Mouse (Mus musculus): ENCODE data around the gene Exoc4.

Gene Exoc4

GRCm38 (mm10) chr6:33308646-33309045, 59.8 kb downstream of the Exoc4 start:
- DNase-seq (ENCODE audit: low spot score in 2 of 2) = no peak

- DNase-seq (ENCODE audit: low spot score in 2 of 2) = no peak
These were observed 61.6 kb downstream of the Exoc4 start for GRCm38 (mm10) chr6:33310486-33310885.

GRCm38 (mm10) chr6:33322849-33323248, 74.0 kb downstream of the Exoc4 start:
- no peak for DNase-seq (ENCODE audit: low spot score in 2 of 2)

- no peak for DNase-seq (ENCODE audit: low spot score in 2 of 2)
These were observed 74.5 kb downstream of the Exoc4 start for GRCm38 (mm10) chr6:33323386-33323785.

- DNase-seq (ENCODE audit: low spot score in 2 of 2) = no peak
These were observed 79.4 kb downstream of the Exoc4 start for GRCm38 (mm10) chr6:33328326-33328725.

- no peak for DNase-seq (ENCODE audit: low spot score in 2 of 2)
These were observed 98.3 kb downstream of the Exoc4 start for GRCm38 (mm10) chr6:33347088-33347775.

- no peak for DNase-seq (ENCODE audit: low spot score in 2 of 2)
These were observed 112.7 kb downstream of the Exoc4 start for GRCm38 (mm10) chr6:33361613-33362012.

GRCm38 (mm10) chr6:33380517-33380916, 131.6 kb downstream of the Exoc4 start:
- no peak for DNase-seq (ENCODE audit: low spot score in 2 of 2)

DNA sequence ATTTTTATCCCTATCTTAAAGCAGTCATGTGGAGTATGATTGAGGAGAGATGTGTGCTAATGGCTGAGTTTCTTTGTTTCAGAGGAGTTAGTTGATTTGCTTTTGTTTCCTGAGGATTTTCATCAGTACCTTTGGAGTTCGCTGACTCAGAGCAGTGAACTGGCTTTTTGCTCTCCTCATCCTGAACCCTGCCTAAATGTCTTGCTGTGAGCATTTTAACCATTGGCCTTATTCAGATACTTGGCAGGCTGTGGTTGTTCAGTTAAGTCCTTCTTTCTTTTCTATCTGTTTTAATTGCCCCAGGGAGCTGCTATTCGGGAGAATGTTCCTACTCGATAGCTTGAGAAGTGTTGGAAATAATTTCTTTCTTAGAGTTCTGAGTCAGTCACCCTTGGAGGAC, 133.3 kb downstream of the Exoc4 start:
- no peak for DNase-seq (ENCODE audit: low spot score in 2 of 2)

DNA sequence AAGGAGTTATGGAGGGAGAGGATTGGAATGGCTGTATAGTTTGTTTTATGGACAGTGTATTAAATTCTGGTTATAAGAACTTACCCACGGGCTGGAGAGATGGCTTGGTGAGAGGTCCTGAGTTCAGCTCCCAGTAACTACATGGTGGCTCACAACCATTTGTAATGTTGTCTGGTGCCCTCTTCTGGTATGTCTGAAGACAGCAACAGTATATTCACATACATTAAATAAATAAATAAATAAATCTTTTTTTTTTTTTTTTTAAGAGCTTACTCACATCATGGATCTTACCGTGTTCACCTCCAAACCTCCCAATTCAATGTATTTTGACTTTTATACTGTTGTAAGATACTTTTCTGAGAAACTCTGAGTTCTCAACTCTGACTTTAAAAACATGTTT, 143.1 kb downstream of the Exoc4 start:
- no peak for DNase-seq (ENCODE audit: low spot score in 2 of 2)

- DNase-seq (ENCODE audit: low spot score in 2 of 2) = no peak
These were observed 150.6 kb downstream of the Exoc4 start for GRCm38 (mm10) chr6:33399491-33399890.

DNA sequence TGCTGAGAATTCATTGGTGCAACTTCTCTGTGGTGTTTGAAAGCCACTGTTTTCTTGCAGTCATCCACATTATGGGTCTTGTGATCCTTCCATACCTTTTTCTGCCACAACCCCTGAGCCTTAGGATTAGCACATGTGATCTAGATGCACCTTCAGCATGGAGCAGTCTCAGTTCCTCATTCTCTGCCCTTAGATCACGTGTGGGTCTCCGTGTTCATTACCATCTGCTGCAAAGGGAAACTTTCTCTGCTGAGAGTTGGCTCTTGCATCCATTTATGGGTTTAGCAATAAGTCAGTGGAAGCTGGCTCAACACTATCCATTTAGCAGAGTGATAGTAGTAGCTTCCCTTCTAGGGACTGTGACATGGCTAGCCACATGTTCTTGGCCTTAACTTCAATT, 152.3 kb downstream of the Exoc4 start:
- DNase-seq (ENCODE audit: low spot score in 2 of 2) = no peak

DNA sequence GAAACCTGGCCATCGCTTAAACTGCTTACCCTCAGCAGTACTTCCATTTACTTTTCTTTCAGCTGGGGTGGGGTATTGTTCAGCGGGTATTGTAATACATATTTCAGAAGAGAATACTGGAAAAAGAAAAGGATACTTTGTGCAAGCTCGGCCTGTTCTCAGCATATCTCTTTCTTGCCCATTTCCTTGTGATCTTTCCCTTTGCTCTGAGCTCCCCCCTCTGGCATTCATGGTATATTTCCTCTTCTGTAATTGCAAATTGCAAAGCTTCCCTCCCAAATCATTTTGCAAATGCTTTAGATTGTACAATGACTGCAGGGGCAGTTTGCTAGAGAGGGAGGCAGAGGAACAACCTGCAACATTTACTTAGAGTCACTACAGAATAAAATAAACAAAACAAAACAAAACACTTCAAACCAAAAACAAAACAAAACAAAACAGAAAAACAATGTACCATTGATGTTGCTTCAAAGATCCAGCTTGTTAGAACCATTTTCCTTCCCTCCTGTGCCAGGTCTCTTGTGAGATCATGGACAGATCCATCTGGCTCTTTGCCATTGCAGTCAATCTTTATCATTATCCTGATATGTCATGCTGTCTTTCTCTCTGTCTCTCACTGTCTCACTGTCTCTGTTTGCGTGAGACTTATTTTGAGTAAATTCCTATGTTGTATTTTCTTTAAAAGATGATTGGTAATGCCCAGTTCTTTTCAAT, 156.8 kb downstream of the Exoc4 start:
- DNase-seq (ENCODE audit: low spot score in 2 of 2) = no peak

GRCm38 (mm10) chr6:33409586-33409985, 160.7 kb downstream of the Exoc4 start:
- no peak for DNase-seq (ENCODE audit: low spot score in 2 of 2)

- DNase-seq (ENCODE audit: low spot score in 2 of 2) = no peak
These were observed 176.1 kb downstream of the Exoc4 start for GRCm38 (mm10) chr6:33425007-33425406.

GRCm38 (mm10) chr6:33431207-33431787, 182.4 kb downstream of the Exoc4 start:
- DNase-seq (ENCODE audit: low spot score in 2 of 2) = no peak

- DNase-seq (ENCODE audit: low spot score in 2 of 2) = no peak
These were observed 191.6 kb downstream of the Exoc4 start for GRCm38 (mm10) chr6:33440508-33440907.

- DNase-seq (ENCODE audit: low spot score in 2 of 2) = no peak
These were observed 204.9 kb downstream of the Exoc4 start for GRCm38 (mm10) chr6:33453810-33454209.

GRCm38 (mm10) chr6:33454354-33454753, 205.5 kb downstream of the Exoc4 start:
- DNase-seq (ENCODE audit: low spot score in 2 of 2) = no peak

GRCm38 (mm10) chr6:33455238-33455637, 206.4 kb downstream of the Exoc4 start:
- no peak for DNase-seq (ENCODE audit: low spot score in 2 of 2)

GRCm38 (mm10) chr6:33464862-33465261, 216.0 kb downstream of the Exoc4 start:
- no peak for DNase-seq (ENCODE audit: low spot score in 2 of 2)

DNA sequence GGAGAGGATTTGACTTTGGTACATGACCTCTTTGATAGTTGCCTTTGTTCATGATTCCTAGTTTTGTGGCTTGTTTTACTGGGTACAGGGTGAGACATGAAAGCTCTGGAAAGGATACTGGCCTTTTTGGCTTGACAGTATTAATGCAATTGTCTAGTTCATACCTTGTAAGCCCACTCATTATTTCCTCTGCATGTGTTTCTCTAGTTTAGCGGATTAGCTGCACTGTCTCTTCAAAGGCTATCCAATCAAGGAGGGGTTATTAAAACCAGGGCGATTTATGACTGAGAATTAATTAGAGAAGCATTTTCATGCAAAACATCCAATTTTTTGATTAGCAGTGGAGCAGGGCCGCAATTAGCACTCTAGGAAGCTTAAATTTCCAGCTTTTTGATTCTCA, 216.5 kb downstream of the Exoc4 start:
- no peak for DNase-seq (ENCODE audit: low spot score in 2 of 2)

All from urinary bladder, postnatal 4 days (tissue).